Mouse (Mus musculus): ENCODE results near the gene Zfyve27. TPM values are rescaled to one million over a fixed set of nuclear protein-coding genes. Genes with fewer than 3 reads are reported as not detected.

Zfyve27 gene
- total RNA-seq (2023), result 80.0 to 88.4 TPM (median 86.0 TPM) in 4 replicates

DNA sequence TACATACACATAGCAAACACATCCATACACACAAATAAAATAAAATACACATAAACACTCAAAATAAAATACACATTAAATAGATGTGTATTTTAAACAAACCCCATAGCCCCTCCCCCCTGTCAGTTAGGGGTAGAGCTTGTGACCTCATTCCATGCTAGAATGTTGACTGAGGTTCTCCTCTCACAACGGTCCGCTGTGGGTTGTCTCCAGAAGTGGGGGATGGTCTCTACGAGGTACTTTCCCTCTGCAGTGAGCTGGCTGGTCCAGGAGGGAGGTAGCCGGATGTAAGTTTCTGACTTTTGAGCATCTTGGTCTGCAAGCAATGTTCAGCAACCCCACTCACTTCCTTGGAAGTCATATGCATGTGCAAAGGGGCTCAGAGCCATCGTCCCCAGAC lies at the start of gene Zfyve27:
Zfyve27 (plus strand) TSS at position 188 of the 400 bp plus-strand sequence.

DNA sequence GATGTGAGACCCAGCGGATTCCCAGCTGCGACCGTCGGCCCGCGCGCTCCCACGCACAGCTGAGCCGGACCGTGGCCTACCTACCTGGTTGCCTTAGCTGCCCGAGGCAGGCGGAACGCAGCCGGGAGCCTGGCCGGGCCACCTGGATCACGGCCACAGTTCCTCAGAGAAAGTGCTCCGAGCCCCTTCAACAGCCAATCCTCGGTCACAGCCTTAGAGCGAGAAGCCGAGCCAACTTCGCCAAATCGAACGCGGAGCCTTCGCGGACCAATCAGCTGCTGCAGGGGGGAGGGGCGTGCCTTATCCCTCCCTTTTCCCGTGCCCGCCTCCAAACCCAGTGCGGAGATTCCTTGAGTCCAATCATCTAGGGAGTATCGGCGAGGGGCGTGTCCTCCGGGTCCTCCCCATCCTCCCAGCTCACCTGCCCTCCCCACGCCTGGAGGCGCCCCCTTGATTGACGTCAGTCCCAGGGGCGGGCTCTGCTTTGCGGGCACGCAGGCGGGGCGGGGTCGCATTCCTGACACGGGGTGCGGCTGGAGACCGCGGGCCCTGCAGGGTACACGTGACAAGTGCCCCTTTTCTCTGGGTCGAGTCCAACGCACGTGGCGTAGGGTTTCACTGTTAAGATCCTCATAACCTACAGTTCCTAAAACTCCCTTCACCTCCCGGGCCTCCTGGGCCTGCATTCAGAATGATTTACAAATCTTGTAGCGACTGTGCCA lies 34.8 kb upstream of the Zfyve27 start, which contains the start of gene Avpi1:
Avpi1 (minus strand) TSS at position 273 of the 722 bp plus-strand sequence.

DNA sequence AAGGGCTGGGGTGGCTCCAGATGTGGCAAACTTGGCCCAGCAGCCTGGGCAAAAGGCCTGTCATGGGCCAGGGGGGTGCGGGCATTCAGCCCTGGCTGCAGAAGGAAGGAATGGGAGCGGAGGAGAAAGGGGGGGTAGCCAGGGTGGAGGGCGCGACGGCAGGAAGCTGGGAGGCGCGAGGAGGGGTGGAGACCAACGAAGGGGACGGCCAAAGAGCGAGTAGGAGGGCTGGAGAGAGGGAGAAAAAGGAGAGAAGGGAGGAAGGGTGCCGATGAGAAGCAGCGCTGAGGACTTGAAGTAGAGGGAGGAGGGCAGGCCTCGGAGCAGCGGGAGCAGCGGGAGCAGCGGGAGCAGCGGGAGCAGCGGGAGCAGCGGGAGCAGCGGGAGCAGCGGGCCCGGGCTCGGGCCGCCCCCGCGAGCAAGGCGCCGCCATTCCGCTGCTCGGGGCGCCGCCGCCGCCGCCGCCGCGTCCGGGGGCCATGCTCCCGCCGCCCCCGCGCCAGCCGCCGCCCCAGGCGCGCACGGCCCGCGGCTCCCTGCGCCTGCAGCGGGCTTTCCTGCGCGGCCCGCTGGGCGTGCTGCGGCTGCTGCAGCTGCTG lies 16.5 kb upstream of the Zfyve27 start, which contains the start of gene Marveld1:
Marveld1 (plus strand) TSS at position 231 of the 599 bp plus-strand sequence.

DNA sequence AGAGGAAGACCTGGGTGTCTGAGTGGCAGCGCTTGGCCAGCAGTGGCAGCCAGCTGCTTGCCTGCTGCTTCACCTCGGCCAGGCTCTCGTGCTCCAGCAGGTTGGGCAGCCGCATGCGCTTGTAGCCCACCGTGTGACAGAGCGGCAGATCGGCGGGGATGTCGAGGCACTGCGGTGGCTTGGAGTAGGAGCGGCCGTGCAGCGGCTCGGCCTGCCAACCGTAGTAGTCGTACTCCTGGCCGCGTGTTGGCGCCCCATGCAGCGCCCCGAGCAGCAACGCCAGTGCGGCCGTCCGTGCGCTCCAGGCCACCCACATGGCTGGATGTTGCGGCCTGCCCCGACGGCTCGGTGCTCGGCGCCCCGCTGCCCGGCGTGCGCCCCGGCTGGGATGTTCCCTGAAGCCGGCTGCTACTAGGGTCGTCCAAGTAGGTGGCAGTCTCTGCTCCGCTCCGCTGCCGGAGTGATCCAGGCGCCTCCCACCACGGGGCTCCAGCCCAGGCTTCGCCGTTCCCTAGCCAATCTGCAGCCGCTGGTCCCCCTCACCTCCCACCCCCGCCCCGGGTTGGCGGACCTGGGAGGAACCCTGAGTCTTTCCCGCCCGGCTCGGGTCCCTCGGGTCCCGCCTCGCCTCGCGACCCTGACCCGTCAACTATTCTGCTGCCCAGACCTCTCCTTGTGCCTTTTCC lies 38.1 kb downstream of the Zfyve27 start, which contains the start of gene Sfrp5:
Sfrp5 (minus strand) TSS at position 557 of the 686 bp plus-strand sequence.

Other genes with a start within 250 kb of the Zfyve27 start
- 43.1 to 47.9 TPM (median 46.8 TPM) in 4 replicates for gene Exosc1, start 230.5 kb upstream of the Zfyve27 start, total RNA-seq (2023)
- 33.0 to 38.7 TPM (median 34.5 TPM) in 4 replicates for gene Zdhhc16, start 230.5 kb upstream of the Zfyve27 start, total RNA-seq (2023)
- gene Mms19, start 182.8 kb upstream of the Zfyve27 start, total RNA-seq (2023), result 73.0 to 88.4 TPM (median 77.2 TPM) in 4 replicates
- gene Ubtd1, start 182.2 kb upstream of the Zfyve27 start, total RNA-seq (2023), result 4.8 to 7.0 TPM (median 5.7 TPM) in 4 replicates
- gene Ankrd2, start 128.0 kb upstream of the Zfyve27 start, total RNA-seq (2023), result not detected in 4 replicates
- gene Hoga1, start 118.3 kb upstream of the Zfyve27 start, total RNA-seq (2023), result not detected in 4 replicates
- gene 4933411K16Rik, start 111.7 kb upstream of the Zfyve27 start, total RNA-seq (2023), result not detected in 4 replicates
- gene Morn4, start 77.6 kb upstream of the Zfyve27 start, total RNA-seq (2023), result not detected in 4 replicates
- gene Pi4k2a, start 73.5 kb upstream of the Zfyve27 start, total RNA-seq (2023), result 46.3 to 50.4 TPM (median 48.0 TPM) in 4 replicates
- gene Avpi1, start 34.9 kb upstream of the Zfyve27 start, total RNA-seq (2023), result 3.8 to 4.8 TPM (median 4.2 TPM) in 4 replicates
- 1.1 to 1.6 TPM (median 1.2 TPM) in 4 replicates for gene Marveld1, start 16.6 kb upstream of the Zfyve27 start, total RNA-seq (2023)
- not detected in 4 replicates for gene Sfrp5, start 38.3 kb downstream of the Zfyve27 start, total RNA-seq (2023)
- gene Golga7b, start 83.6 kb downstream of the Zfyve27 start, total RNA-seq (2023), result not detected in 4 replicates

All from B cell, adult 62 days (primary cell).